ENCODE assay signal across 10 mouse cellular contexts in genomic region chr10:128376099-128376454, GRCm38 (mm10). TPM values are rescaled to one million over a fixed set of nuclear protein-coding genes. Genes with fewer than 3 reads are reported as not detected.
DNase-seq lines count a peak whose midpoint lies in the region; ATAC-seq and TF ChIP-seq lines count a peak whose summit lies in the region.
"Had no signal": no experiment of that assay in that cellular context is flagged by ENCODE, and none has a peak within 500 bp of the region (broad histone marks: within the 10 kb centered on the region; RNA-seq: fewer than 3 reads in every experiment).

No protein-coding gene starts in this region.

- H3K36me3 ChIP-seq in lung, embryonic 16.5 days (ENCODE audit: control insufficient read depth, insufficient read depth, low read length): peaks cover 23% of the 10 kb centered on the region
- H3K36me3 ChIP-seq in forebrain, embryonic 11.5 days (ENCODE audit: control insufficient read depth, insufficient read depth, low read length): no peaks in the 10 kb centered on the region
- peaks cover 32% of the 10 kb centered on the region for H3K36me3 ChIP-seq in limb, embryonic 12.5 days

- TF ChIP-seq POLR2A in olfactory bulb, adult 2 months (IDR thresholded peaks at IDR 0.05; ENCODE audit: insufficient read depth, low read depth, low read length): no peak

- TF ChIP-seq CTCF in olfactory bulb, adult 2 months (IDR thresholded peaks at IDR 0.05; ENCODE audit: insufficient read depth, low read depth, low read length): no peak

- peak overlapping the region; percentile 62 for H3K4me2 ChIP-seq in lung, embryonic 16.5 days (ENCODE audit: low read depth, low read length)
- H3K4me2 ChIP-seq in forebrain, embryonic 11.5 days (ENCODE audit: low read depth, low read length, severe bottlenecking): peak overlapping the region; percentile 79
- peak overlapping the region; percentile 77 for H3K4me2 ChIP-seq in limb, embryonic 12.5 days

- no peak for DNase-seq in lung, postnatal 25 days (ENCODE audit: low spot score)
- DNase-seq in forebrain, embryonic 11.5 days (ENCODE audit: low spot score): no peak
- DNase-seq in cerebellum, adult 9-11 months: no peak
- DNase-seq in retina, postnatal 1 day: no peak
- no peak for DNase-seq in gastrocnemius, postnatal 14 days
- DNase-seq: right cerebral cortex, postnatal 4 days had no signal

- no peak for ATAC-seq in lung, embryonic 16.5 days (ENCODE audit: low read depth)
- ATAC-seq in forebrain, embryonic 11.5 days (replicated peaks; ENCODE audit: low FRiP score): no peak
- ATAC-seq in limb, embryonic 12.5 days (ENCODE audit: insufficient number of reproducible peaks, insufficient read depth, low FRiP score, low TSS enrichment, low read depth): no peak

- H3K4me3 ChIP-seq in lung, embryonic 16.5 days (ENCODE audit: low read length): peak overlapping the region; percentile 93
- H3K4me3 ChIP-seq in forebrain, embryonic 11.5 days (ENCODE audit: low read depth, low read length): peak overlapping the region; percentile 67
- H3K4me3 ChIP-seq in limb, embryonic 12.5 days (replicated peaks): peak overlapping the region; percentile 100
- peak overlapping the region; percentile 96; the same call in 1 of the 2 replicates for H3K4me3 ChIP-seq in olfactory bulb, adult 2 months (ENCODE audit: insufficient read depth, low read depth, low read length)

- H3K9me3 ChIP-seq in lung, embryonic 16.5 days (ENCODE audit: control insufficient read depth, low read length): no peaks in the 10 kb centered on the region
- H3K9me3 ChIP-seq in forebrain, embryonic 11.5 days (ENCODE audit: control insufficient read depth, low read length): no peaks in the 10 kb centered on the region
- no peaks in the 10 kb centered on the region for H3K9me3 ChIP-seq in limb, embryonic 12.5 days

- intact Hi-C loops in gastrocnemius, postnatal 14 days (cut with DNase I; ENCODE audit: low total_unique reads): no loop called here

- H3K4me1 ChIP-seq in lung, embryonic 16.5 days (replicated peaks; ENCODE audit: control insufficient read depth, insufficient read depth, low read length): peaks cover 19% of the 10 kb centered on the region
- H3K4me1 ChIP-seq in forebrain, embryonic 11.5 days (replicated peaks; ENCODE audit: control insufficient read depth, insufficient read depth, low read length): peaks cover 12% of the 10 kb centered on the region; the same call in 1 of the 2 replicates
- H3K4me1 ChIP-seq in limb, embryonic 12.5 days (replicated peaks): peaks cover 25% of the 10 kb centered on the region
- H3K4me1 ChIP-seq in olfactory bulb, adult 2 months (ENCODE audit: control insufficient read depth, insufficient read depth, low read length): peaks cover 16% of the 10 kb centered on the region

- no peaks in the 10 kb centered on the region for H3K27me3 ChIP-seq in lung, embryonic 16.5 days (ENCODE audit: control insufficient read depth, insufficient read depth, low read depth, low read length)
- H3K27me3 ChIP-seq in forebrain, embryonic 11.5 days (ENCODE audit: control insufficient read depth, insufficient read depth, low read length): no peaks in the 10 kb centered on the region
- no peaks in the 10 kb centered on the region for H3K27me3 ChIP-seq in limb, embryonic 12.5 days

- H3K9ac ChIP-seq in lung, embryonic 16.5 days (ENCODE audit: low read length): peak overlapping the region; percentile 97
- H3K9ac ChIP-seq in forebrain, embryonic 11.5 days (ENCODE audit: low read length): peak overlapping the region; percentile 92; the same call in 1 of the 2 replicates
- peak overlapping the region; percentile 99 for H3K9ac ChIP-seq in limb, embryonic 12.5 days (replicated peaks)

- peak overlapping the region; percentile 92 for H3K27ac ChIP-seq in lung, embryonic 16.5 days (ENCODE audit: low read length)
- peak overlapping the region; percentile 76 for H3K27ac ChIP-seq in forebrain, embryonic 11.5 days (ENCODE audit: low read depth, low read length)
- H3K27ac ChIP-seq in limb, embryonic 12.5 days: peak overlapping the region; percentile 97
- H3K27ac ChIP-seq in olfactory bulb, adult 2 months (ENCODE audit: insufficient read depth, low read depth, low read length): peak overlapping the region; percentile 100

- 45% methylated on average over 4 of the region's 4 CpGs for WGBS in lung, embryonic 16.5 days
- WGBS in forebrain, embryonic 11.5 days: 51% methylated on average over 4 of the region's 4 CpGs
- WGBS in limb, embryonic 12.5 days: 51% methylated on average over 4 of the region's 4 CpGs
- 43% methylated on average over 4 of the region's 4 CpGs for WGBS in olfactory bulb, adult 2 months

RNA-seq across cellular contexts. Expression of gene Ankrd52, which starts 0.8 kb away (rescaled TPM):
- polyA plus RNA-seq in lung, embryonic 16.5 days (2015; fragmentation: Nextera tagmentation; extraction: Ambion mirVana): 8.4 and 9.6 TPM in 2 replicates
- polyA plus RNA-seq in forebrain, embryonic 11.5 days (2014; fragmentation: Nextera tagmentation; extraction: Ambion mirVana): 13.3 and 15.4 TPM in 2 replicates
- 13.5 and 14.8 TPM in 2 replicates for polyA plus RNA-seq in limb, embryonic 12.5 days (2016; fragmentation: Nextera tagmentation; extraction: Ambion mirVana)
- not detected in 2 replicates for polyA plus RNA-seq in olfactory bulb, adult 2 months (2012; ENCODE audit: insufficient read depth, insufficient read length, low replicate concordance, missing spikeins)
- 10 to 100 TPM; 53.7 to 54.8 TPM for total RNA-seq in gastrocnemius, postnatal 14 days (2021)

RNA-seq across cellular contexts. Expression of gene Coq10a, which starts 7.3 kb away (rescaled TPM):
- polyA plus RNA-seq in lung, embryonic 16.5 days (2015; fragmentation: Nextera tagmentation; extraction: Ambion mirVana): 3.7 and 4.6 TPM in 2 replicates
- 21.0 and 23.1 TPM in 2 replicates for polyA plus RNA-seq in forebrain, embryonic 11.5 days (2014; fragmentation: Nextera tagmentation; extraction: Ambion mirVana)
- 15.5 and 15.8 TPM in 2 replicates for polyA plus RNA-seq in limb, embryonic 12.5 days (2016; fragmentation: Nextera tagmentation; extraction: Ambion mirVana)
- not detected in 2 replicates for polyA plus RNA-seq in olfactory bulb, adult 2 months (2012; ENCODE audit: insufficient read depth, insufficient read length, low replicate concordance, missing spikeins)
- total RNA-seq in gastrocnemius, postnatal 14 days (2021): 100 to 1,000 TPM; 257 to 331 TPM

RNA-seq across cellular contexts. Expression of gene Slc39a5, which starts 25.0 kb away (rescaled TPM):
- polyA plus RNA-seq in lung, embryonic 16.5 days (2015; fragmentation: Nextera tagmentation; extraction: Ambion mirVana): 0.13 and 1.0 TPM in 2 replicates
- 0.24 TPM in 1 of 2 replicates, not detected in the other for polyA plus RNA-seq in forebrain, embryonic 11.5 days (2014; fragmentation: Nextera tagmentation; extraction: Ambion mirVana)
- polyA plus RNA-seq in limb, embryonic 12.5 days (2016; fragmentation: Nextera tagmentation; extraction: Ambion mirVana): not detected in 2 replicates
- polyA plus RNA-seq in olfactory bulb, adult 2 months (2012; ENCODE audit: insufficient read depth, insufficient read length, low replicate concordance, missing spikeins): not detected in 2 replicates
- not detected for total RNA-seq in gastrocnemius, postnatal 14 days (2021)
- polyA plus RNA-seq: inflammation-experienced regulatory T-cells, adult 6 months had no signal

RNA-seq across cellular contexts. Expression of gene Nabp2, which starts 35.2 kb away (rescaled TPM):
- 67.7 and 74.5 TPM in 2 replicates for polyA plus RNA-seq in lung, embryonic 16.5 days (2015; fragmentation: Nextera tagmentation; extraction: Ambion mirVana)
- polyA plus RNA-seq in forebrain, embryonic 11.5 days (2014; fragmentation: Nextera tagmentation; extraction: Ambion mirVana): 151 TPM in 2 replicates
- polyA plus RNA-seq in limb, embryonic 12.5 days (2016; fragmentation: Nextera tagmentation; extraction: Ambion mirVana): 65.1 and 65.2 TPM in 2 replicates
- not detected in 2 replicates for polyA plus RNA-seq in olfactory bulb, adult 2 months (2012; ENCODE audit: insufficient read depth, insufficient read length, low replicate concordance, missing spikeins)
- total RNA-seq in gastrocnemius, postnatal 14 days (2021): 10 to 100 TPM; 48.2 to 51.8 TPM

RNA-seq across cellular contexts. Expression of gene Rnf41, which starts 35.4 kb away (rescaled TPM):
- polyA plus RNA-seq in lung, embryonic 16.5 days (2015; fragmentation: Nextera tagmentation; extraction: Ambion mirVana): 41.4 and 42.7 TPM in 2 replicates
- 41.5 and 47.9 TPM in 2 replicates for polyA plus RNA-seq in forebrain, embryonic 11.5 days (2014; fragmentation: Nextera tagmentation; extraction: Ambion mirVana)
- 42.5 TPM in 2 replicates for polyA plus RNA-seq in limb, embryonic 12.5 days (2016; fragmentation: Nextera tagmentation; extraction: Ambion mirVana)
- 155 TPM in 1 of 2 replicates, not detected in the other for polyA plus RNA-seq in olfactory bulb, adult 2 months (2012; ENCODE audit: insufficient read depth, insufficient read length, low replicate concordance, missing spikeins)
- total RNA-seq in gastrocnemius, postnatal 14 days (2021): 10 to 100 TPM; 12.9 to 13.0 TPM
